Mouse (Mus musculus) C2C12 (cell line): ENCODE measurements around the gene Cachd1.

Experiments used
- CTCF ChIP-seq: IDR thresholded peaks from one replicate; pipeline ENCODE4 v1.5.1; 2011; ENCODE audit not compliant: control insufficient read depth, insufficient read depth, insufficient read length
- MYOG ChIP-seq: IDR thresholded peaks from one replicate; pipeline ENCODE4 v1.6.1; 2011; ENCODE audit not compliant: control insufficient read depth, insufficient read length; ENCODE audit errors: extremely low read depth
- USF1 ChIP-seq: IDR thresholded peaks from one replicate; pipeline ENCODE4 v1.6.1; 2011; ENCODE audit warnings: low read depth, mild to moderate bottlenecking, control low read depth, moderate library complexity

GRCm38 (mm10) chr4:100922816-100923554 is 146.5 kb downstream of the Cachd1 start:
- TF ChIP-seq CTCF (no peak), USF1 (no peak), MYOG (no peak)
